Mouse (Mus musculus) hindbrain, embryonic 12.5 days (tissue): ENCODE results near the gene Arpc3. TPM values are rescaled to one million over a fixed set of nuclear protein-coding genes. Genes with fewer than 3 reads are reported as not detected.
"Not testable (repeated sequence)": the region's sequence is repeated elsewhere in the genome, so short reads cannot be mapped to it uniquely, and the experiment has no call there.

Experiments used
- ATAC-seq: fragments of 200-750 bp; cut with Nextera tagmentation; 2 replicates; pipeline ENCODE4 v1.8.0; 2017; ENCODE audit warnings: moderate TSS enrichment; ENCODE audit not compliant: low FRiP score
- H3K27ac ChIP-seq: fragments of 300-500 bp; sonication (generic); 2 replicates; pipeline ENCODE4 v1.5.1; 2016; ENCODE audit warnings: mild to moderate bottlenecking
- H3K27me3 ChIP-seq: fragments of 300-500 bp; sonication (generic); 2 replicates; pipeline ENCODE4 v1.6.1; 2016; ENCODE audit warnings: mild to moderate bottlenecking
- H3K36me3 ChIP-seq: fragments of 300-500 bp; sonication (generic); 2 replicates; pipeline ENCODE4 v1.6.1; 2016; ENCODE audit warnings: mild to moderate bottlenecking
- H3K4me1 ChIP-seq: fragments of 300-500 bp; sonication (generic); 2 replicates; pipeline ENCODE4 v1.6.1; 2016
- H3K4me2 ChIP-seq: fragments of 300-500 bp; sonication (generic); replicated peaks from 2 replicates; pipeline ENCODE4 v1.6.1; 2016; ENCODE audit warnings: mild to moderate bottlenecking
- H3K4me3 ChIP-seq: fragments of 300-500 bp; sonication (generic); 2 replicates; pipeline ENCODE4 v1.5.1; 2016; ENCODE audit warnings: mild to moderate bottlenecking
- H3K9ac ChIP-seq: fragments of 300-500 bp; sonication (generic); 2 replicates; pipeline ENCODE4 v1.6.1; 2016; ENCODE audit warnings: mild to moderate bottlenecking, moderate library complexity
- H3K9me3 ChIP-seq: fragments of 300-500 bp; sonication (generic); replicated peaks from 2 replicates; pipeline ENCODE4 v1.6.1; 2016; ENCODE audit warnings: mild to moderate bottlenecking
- WGBS: fragments of 180-500 bp; shearing (Covaris S2); methylation state at CpG from one replicate; pipeline ENCODE4 v1.1.7; 2016; 5-methylcytosine and 5-hydroxymethylcytosine counted together
- polyA plus RNA-seq: library from polyadenylated mRNA; unstranded; fragments of >200 nt; fragmentation: Nextera tagmentation; extraction: Ambion mirVana; gene quantifications from 2 replicates; pipeline ENCODE4 v1.2.1, GENCODE M21; 2016

Gene Arpc3
- polyA plus RNA-seq, 1 experiment from 2014 or later, result 115 TPM

- H3K36me3 ChIP-seq, result peaks cover 55% of the 10 kb centered on the region
- no peak for ATAC-seq
- H3K9ac ChIP-seq, result no peak overlapping the region
- H3K27me3 ChIP-seq, result no peaks in the 10 kb centered on the region
- H3K4me3 ChIP-seq, result no peak overlapping the region
- H3K4me1 ChIP-seq, result peaks cover 4% of the 10 kb centered on the region; the same call in 1 of the 2 replicates
- no peak overlapping the region for H3K4me2 ChIP-seq
- no peaks in the 10 kb centered on the region for H3K9me3 ChIP-seq
- no peak overlapping the region for H3K27ac ChIP-seq
- WGBS, result 79% methylated on average over 5 of the region's 5 CpGs
Observed at GRCm38 (mm10) chr5:122448869-122449268, 57.2 kb downstream of the Arpc3 start.

GRCm38 (mm10) chr5:122449946-122450345 lies 58.3 kb downstream of the Arpc3 start:
- Histone ChIP-seq H3K27ac (no peak overlapping the region), H3K4me1 (peaks cover 4% of the 10 kb centered on the region; the same call in 1 of the 2 replicates), H3K9ac (no peak overlapping the region), H3K36me3 (peaks cover 55% of the 10 kb centered on the region), H3K27me3 (no peaks in the 10 kb centered on the region), H3K4me2 (no peak overlapping the region), H3K9me3 (no peaks in the 10 kb centered on the region), H3K4me3 (no peak overlapping the region)
- ATAC-seq, result no peak
- 35% methylated on average over 7 of the region's 7 CpGs for WGBS

DNA sequence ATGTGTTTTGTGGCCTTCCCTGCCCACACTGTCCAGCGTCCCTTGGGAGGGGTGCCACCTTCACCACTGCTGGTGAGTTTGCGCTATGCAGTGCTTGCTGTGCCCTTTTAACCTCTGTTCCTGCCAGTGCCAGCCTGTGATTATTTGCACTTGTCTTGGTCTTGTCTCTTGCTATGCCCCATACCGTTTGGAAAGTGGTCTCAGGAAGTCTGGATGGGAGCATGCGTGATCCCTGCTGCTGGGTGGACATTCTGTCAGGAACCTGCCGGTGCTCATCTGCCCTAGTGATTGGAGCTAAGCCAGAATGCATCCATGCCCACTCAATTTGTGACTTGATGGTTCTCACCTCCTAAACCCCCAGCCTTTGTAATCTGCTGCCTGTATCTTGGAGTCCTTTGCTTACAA lies 59.2 kb downstream of the Arpc3 start:
- peaks cover 4% of the 10 kb centered on the region; the same call in 1 of the 2 replicates for H3K4me1 ChIP-seq
- H3K4me3 ChIP-seq, result no peak overlapping the region
- no peak overlapping the region for H3K9ac ChIP-seq
- H3K9me3 ChIP-seq, result no peaks in the 10 kb centered on the region
- H3K36me3 ChIP-seq, result peaks cover 55% of the 10 kb centered on the region
- H3K4me2 ChIP-seq, result no peak overlapping the region
- WGBS, result 69% methylated on average over 5 of the region's 5 CpGs
- no peak for ATAC-seq
- H3K27me3 ChIP-seq, result no peaks in the 10 kb centered on the region
- no peak overlapping the region for H3K27ac ChIP-seq

DNA sequence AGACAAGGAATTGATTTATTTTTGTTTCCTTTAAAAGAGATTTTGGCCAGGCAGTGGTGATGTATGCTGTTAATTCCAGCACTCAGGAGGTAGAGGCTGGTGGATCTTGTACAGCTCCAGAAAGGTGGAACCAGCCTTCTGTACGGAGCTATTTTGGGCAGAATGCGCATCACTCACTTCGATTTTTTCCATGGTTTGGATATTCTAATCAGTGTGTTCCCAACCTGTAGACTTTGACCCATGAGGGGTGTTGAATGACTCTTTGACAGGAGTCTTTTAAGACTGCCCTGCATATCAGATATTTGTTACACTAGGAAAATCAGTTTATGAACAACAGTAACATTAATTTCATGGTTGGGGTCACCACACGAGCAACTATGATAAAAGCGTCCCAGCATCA lies 59.6 kb downstream of the Arpc3 start:
- ATAC-seq, result no peak
- no peak overlapping the region for H3K4me2 ChIP-seq
- H3K4me3 ChIP-seq, result no peak overlapping the region
- no peaks in the 10 kb centered on the region for H3K27me3 ChIP-seq
- no peak overlapping the region for H3K27ac ChIP-seq
- 91% methylated on average over 5 of the region's 5 CpGs for WGBS
- peaks cover 53% of the 10 kb centered on the region for H3K36me3 ChIP-seq
- peaks cover 4% of the 10 kb centered on the region; the same call in 1 of the 2 replicates for H3K4me1 ChIP-seq
- H3K9ac ChIP-seq, result no peak overlapping the region
- H3K9me3 ChIP-seq, result no peaks in the 10 kb centered on the region

- no peak for ATAC-seq
- no peak overlapping the region for H3K27ac ChIP-seq
- H3K9me3 ChIP-seq, result no peaks in the 10 kb centered on the region
- no peak overlapping the region for H3K4me2 ChIP-seq
- no peak overlapping the region for H3K4me3 ChIP-seq
- WGBS, result 87% methylated on average over 7 of the region's 7 CpGs
- no peak overlapping the region for H3K9ac ChIP-seq
- no peaks in the 10 kb centered on the region for H3K27me3 ChIP-seq
- H3K4me1 ChIP-seq, result peaks cover 4% of the 10 kb centered on the region; the same call in 1 of the 2 replicates
- peaks cover 52% of the 10 kb centered on the region for H3K36me3 ChIP-seq
Observed at GRCm38 (mm10) chr5:122452194-122452593, 60.5 kb downstream of the Arpc3 start.

- Histone ChIP-seq H3K36me3 (peaks cover 60% of the 10 kb centered on the region), H3K9me3 (no peaks in the 10 kb centered on the region), H3K27ac (no peak overlapping the region), H3K4me1 (peaks cover 4% of the 10 kb centered on the region; the same call in 1 of the 2 replicates), H3K4me3 (no peak overlapping the region), H3K27me3 (no peaks in the 10 kb centered on the region), H3K9ac (no peak overlapping the region), H3K4me2 (no peak overlapping the region)
- 80% methylated on average over 6 of the region's 6 CpGs for WGBS
- ATAC-seq, result no peak
Observed at GRCm38 (mm10) chr5:122453188-122453587, 61.5 kb downstream of the Arpc3 start.

DNA sequence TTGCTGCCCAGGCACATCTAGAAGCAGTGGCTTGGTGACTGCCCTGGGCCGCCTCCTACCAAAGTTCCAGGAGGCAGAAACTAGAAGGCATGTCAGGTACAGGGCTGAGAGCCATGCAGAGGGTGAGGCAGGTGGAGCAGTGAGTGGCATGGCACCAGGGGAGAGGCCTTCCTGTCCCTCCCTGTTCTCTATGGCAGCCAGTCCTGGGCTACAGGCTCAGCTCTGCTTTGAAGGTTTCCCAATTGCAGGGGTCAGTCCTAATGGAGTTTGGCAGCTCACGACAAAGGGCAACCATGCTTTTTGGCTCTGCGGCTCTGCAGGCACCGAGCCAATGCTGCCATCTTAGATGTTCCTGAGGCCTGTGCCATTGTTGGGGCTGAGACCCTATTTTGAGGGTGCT lies 62.8 kb downstream of the Arpc3 start:
- 93% methylated on average over 4 of the region's 4 CpGs for WGBS
- Histone ChIP-seq H3K9me3 (no peaks in the 10 kb centered on the region), H3K27ac (no peak overlapping the region), H3K9ac (no peak overlapping the region), H3K4me3 (no peak overlapping the region), H3K36me3 (peaks cover 73% of the 10 kb centered on the region), H3K27me3 (no peaks in the 10 kb centered on the region), H3K4me2 (no peak overlapping the region), H3K4me1 (peaks cover 4% of the 10 kb centered on the region; the same call in 1 of the 2 replicates)
- ATAC-seq, result no peak

GRCm38 (mm10) chr5:122454883-122455282 lies 63.2 kb downstream of the Arpc3 start:
- H3K4me2 ChIP-seq, result no peak overlapping the region
- no peaks in the 10 kb centered on the region for H3K9me3 ChIP-seq
- peaks cover 1% of the 10 kb centered on the region; the same call in 1 of the 2 replicates for H3K4me1 ChIP-seq
- H3K27ac ChIP-seq, result no peak overlapping the region
- H3K9ac ChIP-seq, result no peak overlapping the region
- H3K4me3 ChIP-seq, result no peak overlapping the region
- H3K27me3 ChIP-seq, result no peaks in the 10 kb centered on the region
- WGBS, result 97% methylated on average over 3 of the region's 3 CpGs
- H3K36me3 ChIP-seq, result peaks cover 77% of the 10 kb centered on the region
- no peak for ATAC-seq

DNA sequence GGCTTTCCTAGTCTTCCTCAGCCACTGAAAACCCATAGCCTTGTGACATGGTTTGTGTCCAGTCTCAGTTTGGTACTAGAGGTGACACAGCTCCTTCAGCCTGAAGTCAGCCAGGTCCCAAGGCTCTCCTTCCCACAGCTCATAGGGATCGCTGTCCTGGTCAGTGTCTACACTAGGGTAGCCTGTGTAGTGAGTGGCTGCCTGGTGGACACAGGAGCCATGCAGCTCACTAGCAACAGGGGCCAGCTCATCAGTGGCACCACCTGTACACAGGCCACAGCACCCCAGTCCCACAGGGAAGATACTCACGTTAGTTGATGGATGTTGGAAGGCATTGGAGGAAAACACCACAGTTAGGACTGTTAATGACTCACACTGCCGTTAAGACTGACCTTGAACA lies 63.9 kb downstream of the Arpc3 start:
- no peak for ATAC-seq
- Histone ChIP-seq H3K9me3 (no peaks in the 10 kb centered on the region), H3K27me3 (no peaks in the 10 kb centered on the region), H3K4me2 (no peak overlapping the region), H3K4me3 (no peak overlapping the region), H3K27ac (no peak overlapping the region), H3K4me1 (no peaks in the 10 kb centered on the region), H3K36me3 (peaks cover 84% of the 10 kb centered on the region), H3K9ac (no peak overlapping the region)
- WGBS, result 89% methylated on average over 3 of the region's 3 CpGs

DNA sequence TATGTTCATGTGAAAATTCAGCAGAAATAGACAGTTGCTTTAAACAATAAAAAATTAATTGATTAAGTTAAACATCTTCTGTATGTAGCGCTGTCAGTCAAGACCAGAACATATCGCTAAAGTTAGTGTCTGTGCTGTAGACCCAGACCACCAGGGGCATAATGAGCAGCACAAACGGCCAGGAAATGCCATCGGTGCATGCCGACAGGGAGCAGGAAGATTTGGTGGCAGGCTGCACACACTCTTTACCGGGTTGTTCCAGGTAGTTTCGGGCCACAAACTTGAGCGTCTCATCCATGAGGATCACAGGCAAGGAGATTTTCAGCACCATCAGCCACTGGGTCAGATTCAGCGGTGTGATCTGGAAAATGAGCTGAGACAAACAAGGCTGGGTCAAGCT lies 65.4 kb downstream of the Arpc3 start:
- ATAC-seq, H3K27ac ChIP-seq, H3K4me2 ChIP-seq, H3K9me3 ChIP-seq, H3K9ac ChIP-seq, H3K27me3 ChIP-seq, H3K4me1 ChIP-seq, H3K4me3 ChIP-seq: not testable (repeated sequence)
- peaks cover 98% of the 10 kb centered on the region for H3K36me3 ChIP-seq
- 88% methylated on average over 9 of the region's 9 CpGs for WGBS

DNA sequence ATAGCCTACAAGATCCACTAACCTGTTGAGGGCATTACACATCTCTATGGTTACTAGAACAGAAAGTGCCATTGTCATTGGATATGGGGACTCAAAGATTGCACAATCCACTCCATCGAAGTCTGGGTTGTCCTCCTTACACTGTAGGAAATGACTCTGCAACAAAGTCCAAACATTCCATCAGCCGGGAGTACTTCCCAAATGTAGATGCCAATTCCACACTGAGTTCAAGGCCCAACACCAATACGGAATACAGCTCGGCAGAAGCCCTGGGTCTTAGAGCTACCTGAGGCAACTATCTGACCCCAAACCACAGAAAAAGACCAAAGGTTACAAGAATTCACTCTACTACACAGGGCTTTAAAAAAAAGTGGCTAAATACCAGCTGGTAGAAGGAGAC lies 66.4 kb downstream of the Arpc3 start:
- Histone ChIP-seq H3K4me3 (no peak overlapping the region), H3K9ac (no peak overlapping the region), H3K4me2 (no peak overlapping the region), H3K4me1 (no peaks in the 10 kb centered on the region), H3K36me3 (peaks cover 98% of the 10 kb centered on the region), H3K27me3 (no peaks in the 10 kb centered on the region), H3K27ac (no peak overlapping the region), H3K9me3 (no peaks in the 10 kb centered on the region)
- ATAC-seq, result no peak
- 97% methylated on average over 4 of the region's 4 CpGs for WGBS

GRCm38 (mm10) chr5:122459335-122459734 lies 67.7 kb downstream of the Arpc3 start:
- WGBS, result 93% methylated on average over 5 of the region's 5 CpGs
- H3K9ac ChIP-seq, result no peak overlapping the region
- no peak overlapping the region for H3K27ac ChIP-seq
- no peaks in the 10 kb centered on the region for H3K4me1 ChIP-seq
- ATAC-seq, result no peak
- no peaks in the 10 kb centered on the region for H3K9me3 ChIP-seq
- peaks cover 98% of the 10 kb centered on the region for H3K36me3 ChIP-seq
- H3K4me2 ChIP-seq, result no peak overlapping the region
- no peaks in the 10 kb centered on the region for H3K27me3 ChIP-seq
- no peak overlapping the region for H3K4me3 ChIP-seq

- Histone ChIP-seq H3K4me1 (no peaks in the 10 kb centered on the region), H3K9ac (no peak overlapping the region), H3K4me3 (no peak overlapping the region), H3K9me3 (no peaks in the 10 kb centered on the region), H3K27ac (no peak overlapping the region), H3K27me3 (no peaks in the 10 kb centered on the region), H3K4me2 (no peak overlapping the region), H3K36me3 (peaks cover 97% of the 10 kb centered on the region)
- no peak for ATAC-seq
- WGBS, result 82% methylated on average over 11 of the region's 11 CpGs
Observed at GRCm38 (mm10) chr5:122460656-122461055, 69.0 kb downstream of the Arpc3 start.
